34 mouse cellular contexts compared by ENCODE assay signal in genomic region chr17:78550463-78550862, GRCm38 (mm10). TPM values are rescaled to one million over a fixed set of nuclear protein-coding genes. Genes with fewer than 3 reads are reported as not detected.
DNase-seq lines count a peak whose midpoint lies in the region; ATAC-seq and TF ChIP-seq lines count a peak whose summit lies in the region.
"Had no signal": no experiment of that assay in that cellular context is flagged by ENCODE, and none has a peak within 500 bp of the region (broad histone marks: within the 10 kb centered on the region; RNA-seq: fewer than 3 reads in every experiment).

No protein-coding gene starts in this region.

- no peak overlapping the region for H3K4me3 ChIP-seq in embryonic facial prominence, embryonic 11.5 days (ENCODE audit: low read depth, low read length)
- no peak overlapping the region for H3K4me3 ChIP-seq in embryonic facial prominence, embryonic 10.5 days
- H3K4me3 ChIP-seq in intestine, embryonic 14.5 days (ENCODE audit: low read depth, low read length) = no peak overlapping the region
- no peak overlapping the region for H3K4me3 ChIP-seq in intestine, embryonic 16.5 days (ENCODE audit: low read length)
- H3K4me3 ChIP-seq in hindbrain, postnatal 0 days (ENCODE audit: low read length) = no peak overlapping the region
- H3K4me3 ChIP-seq: forebrain, embryonic 13.5 days; heart, embryonic 12.5 days; layer of hippocampus, adult 2 months; left cerebral cortex, adult 2 months; limb, embryonic 12.5 days; liver, embryonic 15.5 days; myocyte; neural tube, embryonic 12.5 days had no signal

- no peaks in the 10 kb centered on the region for H3K36me3 ChIP-seq in embryonic facial prominence, embryonic 11.5 days (replicated peaks; ENCODE audit: control insufficient read depth, insufficient read depth, low read depth, low read length)
- H3K36me3 ChIP-seq in embryonic facial prominence, embryonic 10.5 days (replicated peaks) = no peaks in the 10 kb centered on the region
- H3K36me3 ChIP-seq in intestine, embryonic 14.5 days (ENCODE audit: control insufficient read depth, insufficient read depth, low read length) = no peaks in the 10 kb centered on the region
- no peaks in the 10 kb centered on the region for H3K36me3 ChIP-seq in intestine, embryonic 16.5 days (ENCODE audit: control insufficient read depth, insufficient read depth, low read length)
- no peaks in the 10 kb centered on the region for H3K36me3 ChIP-seq in hindbrain, postnatal 0 days (ENCODE audit: insufficient read depth, low read length)
- H3K36me3 ChIP-seq: heart, embryonic 12.5 days; limb, embryonic 12.5 days; liver, embryonic 15.5 days; neural tube, embryonic 12.5 days had no signal

- H3K4me1 ChIP-seq in embryonic facial prominence, embryonic 11.5 days (ENCODE audit: control insufficient read depth, insufficient read depth, low read length) = no peaks in the 10 kb centered on the region
- H3K4me1 ChIP-seq in embryonic facial prominence, embryonic 10.5 days = peaks cover 15% of the 10 kb centered on the region
- H3K4me1 ChIP-seq in intestine, embryonic 14.5 days (replicated peaks; ENCODE audit: control insufficient read depth, insufficient read depth, low read length) = no peaks in the 10 kb centered on the region
- no peaks in the 10 kb centered on the region for H3K4me1 ChIP-seq in intestine, embryonic 16.5 days (ENCODE audit: control insufficient read depth, insufficient read depth, low read length)
- H3K4me1 ChIP-seq in hindbrain, postnatal 0 days (ENCODE audit: insufficient read depth, low read length) = no peaks in the 10 kb centered on the region
- H3K4me1 ChIP-seq: forebrain, embryonic 13.5 days; heart, embryonic 12.5 days; liver, embryonic 15.5 days; neural tube, embryonic 12.5 days had no signal

- DNase-seq in embryonic facial prominence, embryonic 11.5 days (ENCODE audit: low spot score) = peak; percentile 39
- no peak for DNase-seq in embryonic facial prominence, embryonic 10.5 days (ENCODE audit: low spot score)
- peak; percentile 4 for DNase-seq in intestine, embryonic 14.5 days (ENCODE audit: low spot score)
- DNase-seq in hindbrain, postnatal 0 days (ENCODE audit: low spot score) = peak; percentile 42
- DNase-seq in thymus, postnatal 10 days (ENCODE audit: low spot score in 2 of 2) = no peak
- no peak for DNase-seq in thymus, postnatal 4 days
- DNase-seq: adrenal gland, adult 8-10 months; cerebellum, adult 11 months; cerebellum, adult 9-10 months; cerebellum, postnatal 36 days; embryo, embryonic 11 days; gastrocnemius, postnatal 25 days; heart, adult 11 months; heart, postnatal 4 days; kidney, adult 2 months; kidney, postnatal 36 days; lung, embryonic 14.5 days; lung, postnatal 14 days; right cerebral cortex, adult 18-20 months had no signal

- no peaks in the 10 kb centered on the region for H3K9me3 ChIP-seq in embryonic facial prominence, embryonic 11.5 days (replicated peaks; ENCODE audit: control insufficient read depth, low read length)
- H3K9me3 ChIP-seq in embryonic facial prominence, embryonic 10.5 days = no peaks in the 10 kb centered on the region
- no peaks in the 10 kb centered on the region for H3K9me3 ChIP-seq in intestine, embryonic 14.5 days (ENCODE audit: control insufficient read depth, low read length)
- no peaks in the 10 kb centered on the region for H3K9me3 ChIP-seq in intestine, embryonic 16.5 days (ENCODE audit: control insufficient read depth, low read length)
- H3K9me3 ChIP-seq in hindbrain, postnatal 0 days (ENCODE audit: low read length) = no peaks in the 10 kb centered on the region
- H3K9me3 ChIP-seq: forebrain, embryonic 13.5 days; heart, embryonic 12.5 days; limb, embryonic 12.5 days; liver, embryonic 15.5 days; neural tube, embryonic 12.5 days had no signal

- TF ChIP-seq CTCF in hindbrain, postnatal 0 days (IDR thresholded peaks at IDR 0.05; ENCODE audit: low read depth) = no peak

- 50% methylated on average over 4 of the region's 4 CpGs for WGBS in embryonic facial prominence, embryonic 11.5 days
- WGBS in embryonic facial prominence, embryonic 10.5 days = 66% methylated on average over 4 of the region's 4 CpGs
- WGBS in intestine, embryonic 14.5 days = 70% methylated on average over 4 of the region's 4 CpGs
- 75% methylated on average over 4 of the region's 4 CpGs for WGBS in intestine, embryonic 16.5 days
- 41% methylated on average over 4 of the region's 4 CpGs for WGBS in hindbrain, postnatal 0 days

- no peaks in the 10 kb centered on the region for H3K27me3 ChIP-seq in embryonic facial prominence, embryonic 11.5 days (ENCODE audit: control insufficient read depth, insufficient read depth, low read length)
- peaks cover 5% of the 10 kb centered on the region; the same call in 1 of the 2 replicates for H3K27me3 ChIP-seq in embryonic facial prominence, embryonic 10.5 days (replicated peaks; ENCODE audit: low read depth, poor library complexity, severe bottlenecking)
- no peaks in the 10 kb centered on the region for H3K27me3 ChIP-seq in intestine, embryonic 14.5 days (replicated peaks; ENCODE audit: control insufficient read depth, insufficient read depth, low read length)
- 0 out of 2 replicates have a peak, but pooled peaks cover 2% of the 10 kb centered on the region for H3K27me3 ChIP-seq in intestine, embryonic 16.5 days (replicated peaks; ENCODE audit: control insufficient read depth, insufficient read depth, low read length)
- no peaks in the 10 kb centered on the region for H3K27me3 ChIP-seq in hindbrain, postnatal 0 days (ENCODE audit: insufficient read depth, low read length)
- H3K27me3 ChIP-seq: forebrain, embryonic 13.5 days; heart, embryonic 12.5 days; limb, embryonic 12.5 days; neural tube, embryonic 12.5 days had no signal

- H3K9ac ChIP-seq in embryonic facial prominence, embryonic 11.5 days (replicated peaks; ENCODE audit: low read length) = no peak overlapping the region
- no peak overlapping the region for H3K9ac ChIP-seq in intestine, embryonic 14.5 days (ENCODE audit: low read length)
- H3K9ac ChIP-seq in intestine, embryonic 16.5 days (ENCODE audit: low read depth, low read length) = no peak overlapping the region
- H3K9ac ChIP-seq in hindbrain, postnatal 0 days (replicated peaks; ENCODE audit: low read length) = no peak overlapping the region
- H3K9ac ChIP-seq: forebrain, embryonic 13.5 days; heart, embryonic 12.5 days; limb, embryonic 12.5 days; liver, embryonic 15.5 days; lung, embryonic 14.5 days; neural tube, embryonic 12.5 days had no signal

- no peak overlapping the region for H3K27ac ChIP-seq in embryonic facial prominence, embryonic 11.5 days (replicated peaks; ENCODE audit: low read depth, low read length)
- no peak overlapping the region for H3K27ac ChIP-seq in embryonic facial prominence, embryonic 10.5 days (replicated peaks)
- H3K27ac ChIP-seq in intestine, embryonic 14.5 days (ENCODE audit: low read depth) = no peak overlapping the region
- H3K27ac ChIP-seq in intestine, embryonic 16.5 days (ENCODE audit: low read length) = no peak overlapping the region
- no peak overlapping the region for H3K27ac ChIP-seq in hindbrain, postnatal 0 days
- H3K27ac ChIP-seq: forebrain, embryonic 13.5 days; layer of hippocampus, adult 2 months; left cerebral cortex, adult 2 months; limb, embryonic 12.5 days; liver, embryonic 15.5 days; neural tube, embryonic 12.5 days had no signal

- H3K4me2 ChIP-seq in embryonic facial prominence, embryonic 11.5 days (ENCODE audit: low read depth, low read length) = no peak overlapping the region
- no peak overlapping the region for H3K4me2 ChIP-seq in intestine, embryonic 14.5 days (ENCODE audit: low read length)
- H3K4me2 ChIP-seq in intestine, embryonic 16.5 days (ENCODE audit: low read depth, low read length) = no peak overlapping the region
- H3K4me2 ChIP-seq in hindbrain, postnatal 0 days (ENCODE audit: low read depth, low read length) = no peak overlapping the region
- H3K4me2 ChIP-seq: forebrain, embryonic 13.5 days; heart, embryonic 12.5 days; limb, embryonic 12.5 days; liver, embryonic 15.5 days; lung, embryonic 14.5 days; neural tube, embryonic 12.5 days had no signal

- ATAC-seq in embryonic facial prominence, embryonic 11.5 days (replicated peaks; ENCODE audit: insufficient number of reproducible peaks, low FRiP score, low TSS enrichment, low read depth) = no peak
- no peak for ATAC-seq in intestine, embryonic 14.5 days (replicated peaks; ENCODE audit: low FRiP score, low TSS enrichment, low read depth)
- no peak for ATAC-seq in intestine, embryonic 16.5 days
- no peak for ATAC-seq in hindbrain, postnatal 0 days
- ATAC-seq: activated CD4-positive, CD25-positive, alpha-beta regulatory T cell, adult 4 months; forebrain, embryonic 13.5 days; inflammation-experienced regulatory T-cells, adult 6 months had no signal

RNA-seq across cellular contexts. Expression of gene Vit, which starts 42.6 kb away (rescaled TPM):
- 1.3 TPM in 2 replicates for polyA plus RNA-seq in embryonic facial prominence, embryonic 11.5 days (2014; fragmentation: Nextera tagmentation; extraction: Ambion mirVana)
- polyA plus RNA-seq in embryonic facial prominence, embryonic 10.5 days (2016; fragmentation: Nextera tagmentation; extraction: Ambion mirVana) = 2.2 and 3.5 TPM in 2 replicates
- 0.07 TPM in 1 of 2 replicates, not detected in the other for polyA plus RNA-seq in intestine, embryonic 14.5 days (2014; fragmentation: Nextera tagmentation; extraction: Ambion mirVana)
- 0.13 and 0.23 TPM in 2 replicates for polyA plus RNA-seq in intestine, embryonic 16.5 days (2015; fragmentation: Nextera tagmentation; extraction: Ambion mirVana)
- total RNA-seq in hindbrain, postnatal 0 days (2014; rRNA removed) = 8.3 and 10.4 TPM in 2 replicates
- 8.7 and 9.7 TPM in 2 replicates for polyA plus RNA-seq in hindbrain, postnatal 0 days (2015; fragmentation: Nextera tagmentation; extraction: Ambion mirVana)
- total RNA-seq: CH12.LX, ES-E14 had no signal
- polyA plus RNA-seq: activated CD4-positive, CD25-positive, alpha-beta regulatory T cell, adult 4 months; C2C12; liver, adult 2 months; lung, embryonic 14.5 days; myocyte had no signal

Comparison
In these comparisons a context has a peak if more than half of its experiments do, and no peak if none do; other contexts are left out.
1. DNase-seq: peak in embryonic facial prominence, embryonic 11.5 days (single experiment), intestine, embryonic 14.5 days (single experiment) and hindbrain, postnatal 0 days (single experiment); none in embryonic facial prominence, embryonic 10.5 days (single experiment), thymus, postnatal 10 days (0 of 2) and thymus, postnatal 4 days (single experiment).